Mouse (Mus musculus): ENCODE data around the gene Gm27179.
"Not testable (repeated sequence)": the region's sequence is repeated elsewhere in the genome, so short reads cannot be mapped to it uniquely, and the experiment has no call there.

Gm27179 gene

GRCm38 (mm10) chr14:69473322-69473721 is 39.0 kb downstream of the Gm27179 start:
- not testable (repeated sequence) for DNase-seq

- DNase-seq = not testable (repeated sequence)
Observed at GRCm38 (mm10) chr14:69470122-69470708, 42.1 kb downstream of the Gm27179 start.

DNA sequence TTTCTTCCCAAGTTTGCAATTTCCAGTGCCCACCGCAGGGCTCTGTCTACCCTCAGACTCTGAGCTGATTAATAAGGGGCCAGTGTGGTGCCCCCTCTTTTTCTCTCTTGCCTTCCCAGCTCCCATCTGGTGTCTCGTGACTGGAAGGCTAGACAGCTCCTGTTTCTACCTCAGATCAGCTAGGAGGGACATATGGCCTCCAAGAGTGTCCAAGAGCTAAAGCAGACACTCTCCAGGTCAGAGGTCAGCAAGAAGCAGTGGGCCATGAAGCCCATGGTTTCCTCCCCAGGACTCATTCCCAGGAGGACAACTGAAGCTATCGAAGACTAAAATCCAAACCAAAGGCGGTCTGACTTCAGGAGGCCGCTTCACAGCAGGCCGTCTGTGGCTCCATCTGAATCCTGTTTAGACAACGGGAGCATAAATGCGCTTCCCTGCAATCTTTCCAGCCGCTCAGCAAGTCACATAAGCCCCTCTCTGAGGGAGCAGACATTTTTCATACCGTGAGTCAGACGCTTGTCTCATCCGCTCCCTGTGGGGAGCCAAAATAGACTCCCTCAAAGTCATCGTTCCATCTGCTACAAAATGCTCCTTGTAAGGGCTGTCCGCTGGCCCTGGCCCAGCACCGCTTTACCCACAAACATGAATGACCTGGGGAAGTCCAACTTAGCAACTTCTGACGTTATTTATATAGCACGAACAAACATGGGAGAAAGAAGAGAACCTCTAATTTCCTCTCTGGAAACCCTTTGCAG is 44.6 kb downstream of the Gm27179 start:
- not testable (repeated sequence) for DNase-seq

DNA sequence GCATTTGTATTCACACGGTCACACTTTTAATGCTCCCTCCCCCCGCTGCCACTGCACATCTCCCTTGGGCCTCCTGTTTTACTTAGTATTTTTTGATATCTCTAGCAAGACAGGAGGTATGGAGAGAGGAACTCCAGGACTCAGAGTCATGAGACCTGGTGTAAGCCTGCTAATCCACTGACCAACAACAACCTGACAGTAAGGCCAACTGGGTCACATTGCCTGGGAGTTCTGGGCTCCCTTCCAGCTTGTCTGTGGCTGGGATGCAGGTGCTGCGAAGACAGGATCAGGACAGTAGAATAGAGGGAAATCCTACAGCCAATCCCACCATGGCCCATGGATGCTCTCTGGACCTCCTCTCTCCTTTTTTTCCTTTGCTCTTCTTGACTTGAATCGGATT is 47.9 kb downstream of the Gm27179 start:
- DNase-seq = not testable (repeated sequence)

All from cerebellum, postnatal 25 days (tissue).